Mouse (Mus musculus) effector memory CD4-positive, alpha-beta T cell, adult 7 months (primary cell): Measurements from ENCODE around the gene Chp1. TPM values are rescaled to one million over a fixed set of nuclear protein-coding genes. Genes with fewer than 3 reads are reported as not detected.

Experiments
- polyA plus RNA-seq: library from polyadenylated mRNA; unstranded; fragments of 100-300 nt; shearing (Covaris generic); gene quantifications from one replicate; pipeline ENCODE4 v1.2.1, GENCODE M21; 2017

Gene Chp1
- 108 TPM for polyA plus RNA-seq

GRCm38 (mm10) chr2:119547522-119548370 lies at the start of gene Chp1, which contains the start of gene Exd1:
TSS of gene Chp1 (plus strand) at chr2:119547697.
TSS of gene Exd1 (minus strand) at chr2:119547627.

GRCm38 (mm10) chr2:119618199-119618982 lies 70.9 kb downstream of the Chp1 start, which contains the start of the genes Nusap1 and Oip5:
TSS of gene Nusap1 (plus strand) at chr2:119618298.
TSS of gene Oip5 (minus strand) at chr2:119618469.

Other genes with a start within 250 kb of the Chp1 start
- not detected for gene Dll4, start 221.9 kb upstream of the Chp1 start, polyA plus RNA-seq
- gene Chac1, start 196.5 kb upstream of the Chp1 start, polyA plus RNA-seq = not detected
- gene Ino80, start 70.0 kb upstream of the Chp1 start, polyA plus RNA-seq = 4.6 TPM
- gene Exd1, start 70 bp upstream of the Chp1 start, polyA plus RNA-seq = 0.18 TPM
- gene Nusap1, start 70.6 kb downstream of the Chp1 start, polyA plus RNA-seq = 1.5 TPM
- 0.82 TPM for gene Oip5, start 70.8 kb downstream of the Chp1 start, polyA plus RNA-seq
- 16.6 TPM for gene Ndufaf1, start 115.1 kb downstream of the Chp1 start, polyA plus RNA-seq
- gene Rtf1, start 127.4 kb downstream of the Chp1 start, polyA plus RNA-seq = 66.2 TPM
- gene Itpka, start 194.6 kb downstream of the Chp1 start, polyA plus RNA-seq = not detected
- 0.67 TPM for gene Ltk, start 212.7 kb downstream of the Chp1 start, polyA plus RNA-seq
- gene Rpap1, start 239.8 kb downstream of the Chp1 start, polyA plus RNA-seq = 23.9 TPM